Mouse (Mus musculus) G1E (cell line): ENCODE results near the gene Lypla2.

Source experiments
- CTCF ChIP-seq: IDR thresholded peaks from 2 replicates; pipeline ENCODE4 v1.5.1; 2012; ENCODE audit warnings: low read depth, low read length, inconsistent platforms, mixed read lengths
- GATA1 ChIP-seq: IDR thresholded peaks from 2 replicates; pipeline ENCODE4 v1.6.1; 2012; ENCODE audit warnings: borderline replicate concordance, low read length, inconsistent platforms, mixed read lengths
- GATA2 ChIP-seq: IDR thresholded peaks from 2 replicates; pipeline ENCODE4 v1.6.1; 2012; ENCODE audit warnings: low read depth, low read length, inconsistent platforms, borderline replicate concordance
- POLR2AphosphoS5 ChIP-seq: IDR thresholded peaks from 2 replicates; pipeline ENCODE4 v1.6.1; 2012; ENCODE audit warnings: low read depth, low read length, inconsistent platforms; ENCODE audit not compliant: insufficient replicate concordance
- TAL1 ChIP-seq: conservative IDR thresholded peaks from 2 replicates; pipeline ENCODE4 v1.6.1; 2012; ENCODE audit warnings: low read depth, low read length, inconsistent platforms, mixed read lengths

- TF ChIP-seq GATA1 (no peak), CTCF (no peak), GATA2 (no peak), TAL1 (no peak), POLR2AphosphoS5 (no peak)
Measured at GRCm38 (mm10) chr4:135986301-135986942, 14.0 kb upstream of the Lypla2 start.
